Mouse (Mus musculus) embryonic facial prominence, embryonic 13.5 days (tissue): ENCODE data around the gene Mip. TPM values are rescaled to one million over a fixed set of nuclear protein-coding genes. Genes with fewer than 3 reads are reported as not detected.
"Not testable (repeated sequence)": the region's sequence is repeated elsewhere in the genome, so short reads cannot be mapped to it uniquely, and the experiment has no call there.

Source experiments
- ATAC-seq: fragments of 200-750 bp; cut with Nextera tagmentation; 2 replicates; pipeline ENCODE4 v1.8.0; 2017; ENCODE audit warnings: low read depth; ENCODE audit not compliant: insufficient number of reproducible peaks, insufficient read depth, low FRiP score, low TSS enrichment
- H3K27ac ChIP-seq: fragments of 300-500 bp; sonication (generic); 2 replicates; pipeline ENCODE4 v1.5.1; 2015; ENCODE audit warnings: moderate library complexity, mild to moderate bottlenecking, inconsistent platforms
- H3K27me3 ChIP-seq: fragments of 300-500 bp; sonication (generic); 2 replicates; pipeline ENCODE4 v1.6.1; 2015; ENCODE audit warnings: mild to moderate bottlenecking, inconsistent platforms
- H3K36me3 ChIP-seq: fragments of 300-500 bp; sonication (generic); 2 replicates; pipeline ENCODE4 v1.6.1; 2015; ENCODE audit warnings: mild to moderate bottlenecking, inconsistent platforms
- H3K4me1 ChIP-seq: fragments of 300-500 bp; sonication (generic); 2 replicates; pipeline ENCODE4 v1.6.1; 2015; ENCODE audit warnings: inconsistent platforms
- H3K4me2 ChIP-seq: fragments of 300-500 bp; sonication (generic); 2 replicates; pipeline ENCODE4 v1.6.1; 2015; ENCODE audit warnings: moderate library complexity, mild to moderate bottlenecking, inconsistent platforms
- H3K4me3 ChIP-seq: fragments of 300-500 bp; sonication (generic); 2 replicates; pipeline ENCODE4 v1.5.1; 2015; ENCODE audit warnings: mild to moderate bottlenecking, inconsistent platforms
- H3K9ac ChIP-seq: fragments of 300-500 bp; sonication (generic); 2 replicates; pipeline ENCODE4 v1.6.1; 2015; ENCODE audit warnings: mild to moderate bottlenecking, inconsistent platforms
- H3K9me3 ChIP-seq: fragments of 300-500 bp; sonication (generic); 2 replicates; pipeline ENCODE4 v1.6.1; 2016; ENCODE audit warnings: inconsistent platforms
- WGBS: fragments of 180-500 bp; shearing (Covaris S2); methylation state at CpG from one replicate; pipeline ENCODE4 v1.1.7; 2015; ENCODE audit warnings: mixed read lengths; 5-methylcytosine and 5-hydroxymethylcytosine counted together
- polyA plus RNA-seq: library from polyadenylated mRNA; unstranded; fragments of >200 nt; fragmentation: Nextera tagmentation; extraction: Ambion mirVana; gene quantifications from 2 replicates; pipeline ENCODE4 v1.2.1, GENCODE M21; 2015

Gene Mip
- polyA plus RNA-seq, 1 experiment from 2014 or later, result 0.14 TPM

GRCm38 (mm10) chr10:128271883-128272282 is 46.2 kb downstream of the Mip start:
- WGBS, result 60% methylated on average over 2 of the region's 2 CpGs
- H3K9me3 ChIP-seq, result no peaks in the 10 kb centered on the region
- H3K4me2 ChIP-seq, result no peak overlapping the region
- H3K36me3 ChIP-seq, result peaks cover 5% of the 10 kb centered on the region
- peaks cover 4% of the 10 kb centered on the region; the same call in 1 of the 2 replicates for H3K4me1 ChIP-seq
- ATAC-seq, result no peak
- H3K4me3 ChIP-seq, result no peak overlapping the region
- no peak overlapping the region for H3K27ac ChIP-seq
- H3K9ac ChIP-seq, result no peak overlapping the region
- H3K27me3 ChIP-seq, result no peaks in the 10 kb centered on the region

- ATAC-seq, H3K9me3 ChIP-seq, H3K4me2 ChIP-seq, H3K27me3 ChIP-seq, H3K4me1 ChIP-seq, H3K4me3 ChIP-seq, H3K27ac ChIP-seq, H3K9ac ChIP-seq: not testable (repeated sequence)
- WGBS, result 93% methylated on average over 4 of the region's 7 CpGs
- peaks cover 14% of the 10 kb centered on the region for H3K36me3 ChIP-seq
These were observed 47.3 kb downstream of the Mip start for GRCm38 (mm10) chr10:128272819-128273439.

- H3K4me1 ChIP-seq, H3K27ac ChIP-seq, H3K27me3 ChIP-seq, H3K9me3 ChIP-seq, H3K9ac ChIP-seq, ATAC-seq, H3K4me2 ChIP-seq, H3K4me3 ChIP-seq: not testable (repeated sequence)
- 98% methylated on average over 1 of the region's 1 CpGs for WGBS
- peaks cover 32% of the 10 kb centered on the region for H3K36me3 ChIP-seq
These were observed 49.7 kb downstream of the Mip start for GRCm38 (mm10) chr10:128275374-128275773.

- Histone ChIP-seq H3K9ac (no peak overlapping the region), H3K27me3 (no peaks in the 10 kb centered on the region), H3K27ac (no peak overlapping the region), H3K4me1 (no peaks in the 10 kb centered on the region), H3K36me3 (peaks cover 57% of the 10 kb centered on the region), H3K4me2 (no peak overlapping the region), H3K4me3 (no peak overlapping the region), H3K9me3 (no peaks in the 10 kb centered on the region)
- no peak for ATAC-seq
- 62% methylated on average over 6 of the region's 6 CpGs for WGBS
These were observed 52.5 kb downstream of the Mip start for GRCm38 (mm10) chr10:128278158-128278557.

GRCm38 (mm10) chr10:128280943-128281342 is 55.3 kb downstream of the Mip start:
- Histone ChIP-seq H3K36me3 (peaks cover 80% of the 10 kb centered on the region), H3K9ac (no peak overlapping the region), H3K4me2 (no peak overlapping the region), H3K4me1 (no peaks in the 10 kb centered on the region), H3K9me3 (no peaks in the 10 kb centered on the region), H3K27ac (no peak overlapping the region), H3K4me3 (no peak overlapping the region), H3K27me3 (no peaks in the 10 kb centered on the region)
- 82% methylated on average over 6 of the region's 6 CpGs for WGBS
- ATAC-seq, result no peak

Other genes starting within 250 kb of the Mip start
- not detected in 2 replicates for gene Hsd17b6, start 218.2 kb upstream of the Mip start, polyA plus RNA-seq
- 92.1 and 92.2 TPM in 2 replicates for gene Prim1, start 210.7 kb upstream of the Mip start, polyA plus RNA-seq
- 789 and 900 TPM in 2 replicates for gene Naca, start 190.3 kb upstream of the Mip start, polyA plus RNA-seq
- gene Ptges3, start 166.9 kb upstream of the Mip start, polyA plus RNA-seq, result 537 and 556 TPM in 2 replicates
- gene Atp5b, start 142.6 kb upstream of the Mip start, polyA plus RNA-seq, result 1,953 and 2,050 TPM in 2 replicates
- 10.9 and 11.4 TPM in 2 replicates for gene Baz2a, start 134.3 kb upstream of the Mip start, polyA plus RNA-seq
- gene Rbms2, start 45.5 kb upstream of the Mip start, polyA plus RNA-seq, result 39.7 and 42.2 TPM in 2 replicates
- 2.2 TPM in 2 replicates for gene Gls2, start 31.4 kb upstream of the Mip start, polyA plus RNA-seq
- gene Spryd4, start 14.0 kb upstream of the Mip start, polyA plus RNA-seq, result 31.6 and 32.3 TPM in 2 replicates
- 65.4 and 79.4 TPM in 2 replicates for gene Timeless, start 6.2 kb downstream of the Mip start, polyA plus RNA-seq
- 0.58 and 0.62 TPM in 2 replicates for gene Apon, start 28.3 kb downstream of the Mip start, polyA plus RNA-seq
- gene Apof, start 42.8 kb downstream of the Mip start, polyA plus RNA-seq, result 2.0 TPM in 1 of 2 replicates, not detected in the other
- gene Stat2, start 44.7 kb downstream of the Mip start, polyA plus RNA-seq, result 15.7 and 19.0 TPM in 2 replicates
- 0.23 and 0.25 TPM in 2 replicates for gene Il23a, start 72.9 kb downstream of the Mip start, polyA plus RNA-seq
- 31.8 and 32.3 TPM in 2 replicates for gene Pan2, start 77.5 kb downstream of the Mip start, polyA plus RNA-seq
- 349 and 362 TPM in 2 replicates for gene Cnpy2, start 96.6 kb downstream of the Mip start, polyA plus RNA-seq
- gene Cs, start 111.9 kb downstream of the Mip start, polyA plus RNA-seq, result 160 and 179 TPM in 2 replicates
- 13.1 and 16.2 TPM in 2 replicates for gene Coq10a, start 143.2 kb downstream of the Mip start, polyA plus RNA-seq
- 15.0 and 16.0 TPM in 2 replicates for gene Ankrd52, start 151.3 kb downstream of the Mip start, polyA plus RNA-seq
- gene Slc39a5, start 175.4 kb downstream of the Mip start, polyA plus RNA-seq, result 0.20 and 0.92 TPM in 2 replicates
- gene Nabp2, start 185.7 kb downstream of the Mip start, polyA plus RNA-seq, result 72.3 and 73.0 TPM in 2 replicates
- gene Rnf41, start 185.8 kb downstream of the Mip start, polyA plus RNA-seq, result 45.4 and 46.7 TPM in 2 replicates
- 111 and 119 TPM in 2 replicates for gene Smarcc2, start 233.4 kb downstream of the Mip start, polyA plus RNA-seq